Mouse (Mus musculus) limb, embryonic 14.5 days (tissue): ENCODE measurements around the gene Slc22a15. TPM values are rescaled to one million over a fixed set of nuclear protein-coding genes. Genes with fewer than 3 reads are reported as not detected.
"Not testable (repeated sequence)": the region's sequence is repeated elsewhere in the genome, so short reads cannot be mapped to it uniquely, and the experiment has no call there.

Experiments
- ATAC-seq: fragments of 200-750 bp; cut with Nextera tagmentation; 2 replicates; pipeline ENCODE4 v1.8.0; 2017; ENCODE audit warnings: low read depth, moderate number of reproducible peaks, moderate TSS enrichment; ENCODE audit not compliant: low FRiP score
- DNase-seq: peaks from one replicate; pipeline ENCODE4 v3.0.0-alpha.2; 2015; ENCODE audit warnings: low spot score
- H3K27ac ChIP-seq: fragments of 300-500 bp; sonication (generic); replicated peaks from 2 replicates; pipeline ENCODE4 v1.5.1; 2014; ENCODE audit warnings: low read depth, mild to moderate bottlenecking, low read length, moderate library complexity, mixed read lengths
- H3K27me3 ChIP-seq: fragments of 300-500 bp; sonication (generic); 2 replicates; pipeline ENCODE4 v1.6.1; 2014; ENCODE audit warnings: low read length, mixed read lengths; ENCODE audit not compliant: control insufficient read depth, insufficient read depth
- H3K36me3 ChIP-seq: fragments of 300-500 bp; sonication (generic); 2 replicates; pipeline ENCODE4 v1.6.1; 2014; ENCODE audit warnings: mild to moderate bottlenecking, low read length, moderate library complexity, mixed read lengths; ENCODE audit not compliant: control insufficient read depth, insufficient read depth
- H3K4me1 ChIP-seq: fragments of 300-500 bp; sonication (generic); 2 replicates; pipeline ENCODE4 v1.6.1; 2014; ENCODE audit warnings: antibody characterized with exemption, low read length, mixed read lengths; ENCODE audit not compliant: control insufficient read depth, insufficient read depth
- H3K4me2 ChIP-seq: fragments of 300-500 bp; sonication (generic); replicated peaks from 2 replicates; pipeline ENCODE4 v1.6.1; 2014; ENCODE audit warnings: low read depth, mild to moderate bottlenecking, low read length, moderate library complexity; ENCODE audit not compliant: severe bottlenecking
- H3K4me3 ChIP-seq: fragments of 300-500 bp; sonication (generic); replicated peaks from 2 replicates; pipeline ENCODE4 v1.5.1; 2014; ENCODE audit warnings: low read length
- H3K9ac ChIP-seq: fragments of 300-500 bp; sonication (generic); 2 replicates; pipeline ENCODE4 v1.6.1; 2014; ENCODE audit warnings: mild to moderate bottlenecking, low read depth, low read length, moderate library complexity; ENCODE audit not compliant: severe bottlenecking
- H3K9me3 ChIP-seq: fragments of 300-500 bp; sonication (generic); 2 replicates; pipeline ENCODE4 v1.6.1; 2016; ENCODE audit warnings: low read length; ENCODE audit not compliant: control insufficient read depth
- POLR2A ChIP-seq: fragments of 200-500 bp; IDR thresholded peaks from 2 replicates; pipeline ENCODE4 v1.8.0; 2012; ENCODE audit warnings: inconsistent platforms, mild to moderate bottlenecking, moderate library complexity, borderline replicate concordance; ENCODE audit not compliant: insufficient read depth, insufficient read length; ENCODE audit errors: extremely low read depth
- WGBS: fragments of 180-500 bp; shearing (Covaris S2); extraction: QIAGEN DNeasy Blood & Tissue Kit; methylation state at CpG from one replicate; pipeline ENCODE4 v1.1.7; 2014; 5-methylcytosine and 5-hydroxymethylcytosine counted together
- polyA plus RNA-seq, 2 experiments: library from polyadenylated mRNA; depleted of rRNA in 1 of 2; stranded (reverse) in 1 of 2; unstranded in 1 of 2; fragments of >200 nt; fragmentation: Nextera tagmentation in 1 of 2; extraction: Ambion mirVana in 1 of 2; gene quantifications; 2 replicates each; pipeline versions ENCODE4 v1.2.1 to v1.2.3; 2012 to 2014

The Slc22a15 gene
- polyA plus RNA-seq, 2 experiments, result 5.8 to 11.5 TPM

DNA sequence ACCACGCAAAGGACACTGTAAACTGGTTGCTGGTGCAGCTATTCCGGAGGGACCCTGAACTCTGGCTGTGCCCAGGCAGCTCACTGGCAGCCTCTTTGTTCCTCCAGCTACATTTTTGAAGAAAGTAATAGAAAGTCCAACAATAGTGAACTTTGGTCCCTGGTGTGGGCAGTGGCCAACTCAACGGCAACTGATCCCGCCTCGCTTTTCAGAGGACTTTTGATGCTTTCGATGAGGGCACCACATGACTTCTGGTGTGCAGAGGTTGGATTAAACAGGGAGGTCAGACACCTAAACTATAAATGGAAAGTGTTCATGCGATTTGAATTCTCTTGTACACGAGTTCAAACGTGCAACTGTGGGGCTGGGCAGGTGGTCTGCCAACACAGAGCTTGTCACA lies 99.9 kb downstream of the Slc22a15 start:
- H3K36me3 ChIP-seq, result no peaks in the 10 kb centered on the region
- H3K4me3 ChIP-seq, result no peak overlapping the region
- H3K27me3 ChIP-seq, result no peaks in the 10 kb centered on the region
- DNase-seq, result no peak
- no peak for ATAC-seq
- H3K27ac ChIP-seq, result no peak overlapping the region
- H3K4me1 ChIP-seq, result no peaks in the 10 kb centered on the region
- H3K9ac ChIP-seq, result no peak overlapping the region
- no peak overlapping the region for H3K4me2 ChIP-seq
- no peaks in the 10 kb centered on the region for H3K9me3 ChIP-seq
- WGBS, result 91% methylated on average over 9 of the region's 9 CpGs
- TF ChIP-seq POLR2A, result no peak

- DNase-seq (no peak), ATAC-seq (no peak)
- Histone ChIP-seq H3K4me3 (no peak overlapping the region), H3K27me3 (no peaks in the 10 kb centered on the region), H3K27ac (no peak overlapping the region), H3K9me3 (no peaks in the 10 kb centered on the region), H3K4me2 (no peak overlapping the region), H3K9ac (no peak overlapping the region), H3K4me1 (no peaks in the 10 kb centered on the region), H3K36me3 (peaks cover 4% of the 10 kb centered on the region; the same call in 1 of the 2 replicates)
- WGBS, result 72% methylated on average over 5 of the region's 5 CpGs
- TF ChIP-seq POLR2A, result no peak
These were observed 102.2 kb downstream of the Slc22a15 start for GRCm38 (mm10) chr3:101822052-101822451.

DNA sequence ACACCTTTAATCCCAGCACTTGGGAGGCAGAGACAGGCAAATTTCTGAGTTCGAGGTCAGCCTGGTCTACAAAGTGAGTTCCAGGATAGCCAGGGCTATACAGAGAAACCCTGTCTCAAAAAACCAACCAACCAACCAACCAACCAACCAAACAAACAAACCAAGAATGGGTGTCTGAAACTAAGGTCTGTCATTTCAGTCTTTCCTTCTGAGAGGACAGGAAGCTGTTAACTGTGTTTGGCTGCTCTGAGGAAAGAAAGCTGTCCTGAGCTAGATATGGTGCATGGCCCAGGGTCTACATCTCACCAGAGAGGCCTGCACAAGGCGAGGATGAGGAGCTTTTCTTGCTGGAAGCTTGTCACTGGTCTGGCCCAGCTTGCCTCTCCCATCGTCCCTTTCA lies 103.5 kb downstream of the Slc22a15 start:
- ATAC-seq, result not testable (repeated sequence)

GRCm38 (mm10) chr3:101816006-101816405 lies 108.2 kb downstream of the Slc22a15 start:
- H3K4me2 ChIP-seq, result no peak overlapping the region
- no peaks in the 10 kb centered on the region for H3K9me3 ChIP-seq
- no peaks in the 10 kb centered on the region for H3K4me1 ChIP-seq
- no peak for TF ChIP-seq POLR2A
- no peak for ATAC-seq
- no peak for DNase-seq
- H3K4me3 ChIP-seq, result no peak overlapping the region
- no peak overlapping the region for H3K27ac ChIP-seq
- no peaks in the 10 kb centered on the region for H3K27me3 ChIP-seq
- 77% methylated on average over 3 of the region's 3 CpGs for WGBS
- H3K9ac ChIP-seq, result no peak overlapping the region
- H3K36me3 ChIP-seq, result peaks cover 4% of the 10 kb centered on the region; the same call in 1 of the 2 replicates

More for the DNA sequence above, 103.5 kb downstream of the Slc22a15 start:
- H3K27me3 ChIP-seq, H3K4me1 ChIP-seq, H3K36me3 ChIP-seq, H3K4me3 ChIP-seq, H3K4me2 ChIP-seq, H3K27ac ChIP-seq, DNase-seq, H3K9me3 ChIP-seq, H3K9ac ChIP-seq: not testable (repeated sequence)
- 61% methylated on average over 3 of the region's 3 CpGs for WGBS

DNA sequence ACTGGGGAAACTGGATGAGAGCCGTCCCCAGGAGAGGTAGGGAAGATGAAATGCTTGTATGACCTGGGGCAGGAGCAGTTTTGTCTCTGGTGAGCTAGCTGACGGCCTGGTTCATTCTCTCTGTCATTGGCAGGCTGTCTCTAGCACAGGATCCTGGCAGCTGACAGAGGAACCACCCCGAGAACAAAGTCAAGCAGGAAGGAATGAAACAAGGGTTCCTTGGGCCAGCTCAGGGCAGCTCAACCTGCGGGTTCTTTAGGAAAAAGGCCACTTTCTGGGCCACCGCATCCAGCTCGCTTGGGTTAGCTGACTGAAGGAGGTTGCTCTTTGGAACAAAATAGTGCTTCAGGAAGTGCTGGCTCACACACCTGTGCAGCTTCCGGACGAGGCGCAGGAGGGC lies 109.5 kb downstream of the Slc22a15 start:
- Histone ChIP-seq H3K9ac (no peak overlapping the region), H3K36me3 (peaks cover 4% of the 10 kb centered on the region; the same call in 1 of the 2 replicates), H3K27ac (no peak overlapping the region), H3K4me2 (no peak overlapping the region), H3K27me3 (no peaks in the 10 kb centered on the region), H3K4me3 (no peak overlapping the region), H3K4me1 (no peaks in the 10 kb centered on the region), H3K9me3 (no peaks in the 10 kb centered on the region)
- ATAC-seq, result no peak
- WGBS, result 78% methylated on average over 9 of the region's 9 CpGs
- TF ChIP-seq POLR2A, result no peak
- DNase-seq, result no peak
